Mouse (Mus musculus) MEL (cell line): ENCODE data around the gene Ankrd39. TPM values are rescaled to one million over a fixed set of nuclear protein-coding genes. Genes with fewer than 3 reads are reported as not detected.

ENCODE experiments used
- DNase-seq: peaks from one replicate; pipeline ENCODE4 v3.0.0; 2011; ENCODE audit warnings: low read depth, low spot score
- H3K27ac ChIP-seq: 2 replicates; pipeline ENCODE4 v1.5.1; 2012; ENCODE audit warnings: low read depth, mild to moderate bottlenecking, control low read depth, low read length, moderate library complexity; ENCODE audit not compliant: control insufficient read depth
- H3K27me3 ChIP-seq, 2 experiments: fragments of 150-350 bp in 1 of 2; sonication (generic) in 1 of 2; 2 replicates each; pipeline ENCODE4 v1.6.1; 2012; ENCODE audit warnings: low read length in 2 of 2, mild to moderate bottlenecking in 2 of 2, improper control_type of control experiment in 1 of 2, moderate library complexity in 1 of 2; ENCODE audit not compliant: insufficient read depth in 2 of 2, control insufficient read depth in 1 of 2
- H3K36me3 ChIP-seq, 2 experiments: 2 replicates each; pipeline ENCODE4 v1.6.1; 2012 to 2014; ENCODE audit warnings: low read length in 2 of 2, improper control_type of control experiment in 1 of 2, inconsistent platforms in 1 of 2, mild to moderate bottlenecking in 1 of 2; ENCODE audit not compliant: insufficient read depth in 2 of 2, control insufficient read depth in 1 of 2
- H3K4me1 ChIP-seq, 2 experiments: fragments of 150-350 bp in 1 of 2; sonication (generic) in 1 of 2; 2 replicates each; pipeline ENCODE4 v1.6.1; 2012; ENCODE audit warnings: low read length in 2 of 2, improper control_type of control experiment in 1 of 2, mild to moderate bottlenecking in 1 of 2; ENCODE audit not compliant: insufficient read depth in 2 of 2, control insufficient read depth in 1 of 2
- H3K4me3 ChIP-seq, 2 experiments: fragments of 150-350 bp in 1 of 2; sonication (generic) in 1 of 2; 2 replicates each; pipeline ENCODE4 v1.5.1; 2012; ENCODE audit warnings: low read depth in 2 of 2, low read length in 2 of 2, mild to moderate bottlenecking in 2 of 2, moderate library complexity in 2 of 2, control low read depth in 1 of 2, improper control_type of control experiment in 1 of 2; ENCODE audit not compliant: control insufficient read depth in 1 of 2, insufficient read depth in 1 of 2
- H3K79me2 ChIP-seq: 2 replicates; pipeline ENCODE4 v1.6.1; 2012; ENCODE audit warnings: mild to moderate bottlenecking, low read length, moderate library complexity; ENCODE audit not compliant: control insufficient read depth, poor library complexity, insufficient read depth
- H3K9ac ChIP-seq: 2 replicates; pipeline ENCODE4 v1.6.1; 2012; ENCODE audit warnings: low read depth, mild to moderate bottlenecking, control low read depth, low read length, moderate library complexity; ENCODE audit not compliant: control insufficient read depth, poor library complexity, severe bottlenecking
- H3K9me3 ChIP-seq: fragments of 150-350 bp; sonication (generic); replicated peaks from 2 replicates; pipeline ENCODE4 v1.6.1; 2012; ENCODE audit warnings: mild to moderate bottlenecking, low read length, improper control_type of control experiment, moderate library complexity; ENCODE audit not compliant: insufficient read depth
- BHLHE40 ChIP-seq: IDR thresholded peaks from 2 replicates; pipeline ENCODE4 v1.6.1; 2012; ENCODE audit warnings: low read depth, mild to moderate bottlenecking, inconsistent platforms, low read length, improper control_type of control experiment, borderline replicate concordance
- CHD2 ChIP-seq: IDR thresholded peaks from 2 replicates; pipeline ENCODE4 v1.6.1; 2011; ENCODE audit warnings: low read length, improper control_type of control experiment
- E2F4 ChIP-seq: IDR thresholded peaks from 2 replicates; pipeline ENCODE4 v1.6.1; 2011; ENCODE audit warnings: low read depth, low read length, improper control_type of control experiment, borderline replicate concordance
- GABPA ChIP-seq: IDR thresholded peaks from 2 replicates; pipeline ENCODE4 v1.6.1; 2012; ENCODE audit warnings: low read depth, mild to moderate bottlenecking, inconsistent platforms, low read length, improper control_type of control experiment, moderate library complexity
- GATA1 ChIP-seq: IDR thresholded peaks from 2 replicates; pipeline ENCODE4 v1.6.1; 2011; ENCODE audit warnings: low read depth, low read length, improper control_type of control experiment
- MAX ChIP-seq: IDR thresholded peaks from 2 replicates; pipeline ENCODE4 v1.6.1; 2011; ENCODE audit warnings: low read length, improper control_type of control experiment
- MAZ ChIP-seq: IDR thresholded peaks from 2 replicates; pipeline ENCODE4 v1.6.1; 2012; ENCODE audit warnings: low read depth, mild to moderate bottlenecking, inconsistent platforms, low read length, improper control_type of control experiment
- MYC ChIP-seq: IDR thresholded peaks from 2 replicates; pipeline ENCODE4 v1.6.1; 2011; ENCODE audit warnings: low read depth, mild to moderate bottlenecking, low read length, improper control_type of control experiment, moderate library complexity
- NRF1 ChIP-seq: IDR thresholded peaks from 2 replicates; pipeline ENCODE4 v1.6.1; 2014; ENCODE audit warnings: low read depth, mild to moderate bottlenecking, inconsistent platforms, low read length, improper control_type of control experiment, moderate library complexity; ENCODE audit not compliant: poor library complexity, insufficient read depth, severe bottlenecking
- RCOR1 ChIP-seq: IDR thresholded peaks from 2 replicates; pipeline ENCODE4 v1.6.1; 2012; ENCODE audit warnings: low read depth, mild to moderate bottlenecking, inconsistent platforms, low read length, improper control_type of control experiment
- SIN3A ChIP-seq: IDR thresholded peaks from 2 replicates; pipeline ENCODE4 v1.6.1; 2012; ENCODE audit warnings: low read length, improper control_type of control experiment, inconsistent platforms
- TBP ChIP-seq: IDR thresholded peaks from 2 replicates; pipeline ENCODE4 v1.8.0; 2011; ENCODE audit warnings: low read depth, low read length, improper control_type of control experiment
- TCF12 ChIP-seq: IDR thresholded peaks from 2 replicates; pipeline ENCODE4 v1.6.1; 2014; ENCODE audit warnings: low read depth, mild to moderate bottlenecking, inconsistent platforms, low read length, improper control_type of control experiment, moderate library complexity
- ZKSCAN1 ChIP-seq: IDR thresholded peaks from 2 replicates; pipeline ENCODE4 v1.6.1; 2012; ENCODE audit warnings: low read depth, mild to moderate bottlenecking, inconsistent platforms, low read length, improper control_type of control experiment, moderate library complexity
- ZMIZ1 ChIP-seq: IDR thresholded peaks from 2 replicates; pipeline ENCODE4 v1.6.1; 2012; ENCODE audit warnings: low read depth, mild to moderate bottlenecking, inconsistent platforms, low read length, improper control_type of control experiment, moderate library complexity
- ZNF384 ChIP-seq: IDR thresholded peaks from 2 replicates; pipeline ENCODE4 v1.6.1; 2012; ENCODE audit warnings: low read depth, mild to moderate bottlenecking, inconsistent platforms, low read length, improper control_type of control experiment
- polyA plus RNA-seq, 2 experiments: library from polyadenylated mRNA; stranded (reverse) in 1 of 2; unstranded in 1 of 2; fragments of >175 nt in 1 of 2; fragments of >200 nt in 1 of 2; gene quantifications; 2 replicates each; pipeline versions ENCODE4 v1.2.1 to v1.2.4; 2012; ENCODE audit warnings: low replicate concordance in 2 of 2, low read depth in 1 of 2; ENCODE audit not compliant: insufficient read length in 2 of 2, insufficient read depth in 1 of 2, missing spikeins in 1 of 2
- total RNA-seq: library from RNA; depleted of rRNA; stranded (reverse); fragments of 300-350 nt; gene quantifications from 2 replicates; pipeline ENCODE4 v1.2.3, GENCODE M21; 2012

Ankrd39 gene
- total and polyA plus RNA-seq, 3 experiments, result 9.7 to 14.4 TPM; not detected in 1

- Histone ChIP-seq H3K4me1 (no peaks in the 10 kb centered on the region), H3K9me3 (no peaks in the 10 kb centered on the region), H3K27me3 (no peaks in the 10 kb centered on the region), H3K27ac (no peak overlapping the region), H3K9ac (no peak overlapping the region), H3K79me2 (no peaks in the 10 kb centered on the region), H3K4me3 (no peak overlapping the region), H3K36me3 (no peaks in the 10 kb centered on the region)
- no peak for TF ChIP-seq TBP
- DNase-seq, result peak; percentile 13
Measured at GRCm38 (mm10) chr1:36579974-36580383, 32.7 kb upstream of the Ankrd39 start.

- Histone ChIP-seq H3K36me3 (no peaks in the 10 kb centered on the region), H3K27me3 (no peaks in the 10 kb centered on the region; a peak in 2 of 4 replicates), H3K79me2 (no peaks in the 10 kb centered on the region), H3K9me3 (no peaks in the 10 kb centered on the region), H3K27ac (no peak overlapping the region), H3K4me3 (no peak overlapping the region), H3K9ac (no peak overlapping the region), H3K4me1 (no peaks in the 10 kb centered on the region)
- DNase-seq, result no peak
- TF ChIP-seq MAX (no peak), MYC (no peak), RCOR1 (no peak), TCF12 (no peak), E2F4 (no peak), GABPA (no peak), ZMIZ1 (no peak), ZKSCAN1 (no peak), BHLHE40 (no peak), SIN3A (no peak), ZNF384 (no peak), GATA1 (no peak), NRF1 (no peak), TBP (no peak), MAZ (no peak), CHD2 (no peak)
Measured at GRCm38 (mm10) chr1:36576991-36577675, 29.9 kb upstream of the Ankrd39 start.
